Mouse (Mus musculus) gastrocnemius, adult 2 months (tissue): ENCODE results near the gene Foxm1. TPM values are rescaled to one million over a fixed set of nuclear protein-coding genes. Genes with fewer than 3 reads are reported as not detected.
A peak's percentile ranks its signal among the peaks of the same experiment; 100 is the strongest.
"Not testable (repeated sequence)": the region's sequence is repeated elsewhere in the genome, so short reads cannot be mapped to it uniquely, and the experiment has no call there.

ENCODE experiments used
- DNase-seq: peaks from one replicate; pipeline ENCODE4 v3.0.0; 2022
- H3K27ac ChIP-seq: fragments of 200-600 bp; 2 replicates; pipeline ENCODE4 v1.8.1; 2022; ENCODE audit warnings: mild to moderate bottlenecking
- H3K4me3 ChIP-seq: fragments of 200-600 bp; 2 replicates; pipeline ENCODE4 v1.8.1; 2022; ENCODE audit warnings: mild to moderate bottlenecking, moderate library complexity
- CTCF ChIP-seq: fragments of 200-600 bp; IDR thresholded peaks from 2 replicates; pipeline ENCODE4 v1.8.1; 2022; ENCODE audit warnings: antibody characterized with exemption, mild to moderate bottlenecking, moderate library complexity
- intact Hi-C: fragments of 180-260 bp; cut with DNase I; formaldehyde crosslinking; loops from one replicate; pipeline ENCODE4 v1.15.1; 2025
- total RNA-seq, 2 experiments: library from RNA; stranded (reverse); gene quantifications; 2 replicates each; pipeline ENCODE4 v1.2.3; 2021

Foxm1 gene
- total RNA-seq, 2 experiments from 2014 or later: 0.10 to 0.22 TPM

- intact Hi-C loops: no loop called here
- H3K4me3 ChIP-seq: peak overlapping the region; percentile 95
- no peak for DNase-seq
- peak overlapping the region; percentile 89 for H3K27ac ChIP-seq
- TF ChIP-seq CTCF: no peak
Observed at GRCm38 (mm10) chr6:128355201-128355681, 7.5 kb upstream of the Foxm1 start.

- intact Hi-C loops: no loop called here
- H3K27ac ChIP-seq: peak within 1 kb of the TSS; percentile 89
Observed at GRCm38 (mm10) chr6:128355726-128356416, 6.9 kb upstream of the Foxm1 start, which contains the start of gene Tulp3. Tulp3 (minus strand) TSS chr6:128355851.

GRCm38 (mm10) chr6:128358999-128359398, 3.8 kb upstream of the Foxm1 start:
- peak; percentile 66 for DNase-seq
- Histone ChIP-seq H3K27ac (no peak overlapping the region), H3K4me3 (no peak overlapping the region)
- intact Hi-C loops: loop anchor here (1.0 to 2.0 kb wide), 2 partner anchors 41 to 124 kb away; no protein-coding TSS in a partner anchor
- TF ChIP-seq CTCF: peak; percentile 96

More at GRCm38 (mm10) chr6:128355726-128356416, 6.9 kb upstream of the Foxm1 start, which contains the start of gene Tulp3:
- peak within 1 kb of the TSS; percentile 95 for H3K4me3 ChIP-seq
- DNase-seq: peak; percentile 99
- no peak for TF ChIP-seq CTCF

GRCm38 (mm10) chr6:128361901-128362300, 866 bp upstream of the Foxm1 start:
- no peak for DNase-seq
- Histone ChIP-seq H3K4me3 (peak overlapping the region; percentile 95), H3K27ac (peak overlapping the region; percentile 92)
- TF ChIP-seq CTCF: no peak
- intact Hi-C loops: no loop called here

GRCm38 (mm10) chr6:128363007-128363825, 449 bp downstream of the Foxm1 start:
- no peak for DNase-seq
- peak overlapping the region; percentile 95 for H3K4me3 ChIP-seq
- peak overlapping the region; percentile 92 for H3K27ac ChIP-seq
- no peak for TF ChIP-seq CTCF
- intact Hi-C loops: no loop called here

GRCm38 (mm10) chr6:128364721-128365120, 2.0 kb downstream of the Foxm1 start:
- intact Hi-C loops: no loop called here
- Histone ChIP-seq H3K27ac (no peak overlapping the region), H3K4me3 (no peak overlapping the region)
- no peak for DNase-seq
- TF ChIP-seq CTCF: no peak

- no peak for TF ChIP-seq CTCF
- DNase-seq: no peak
- Histone ChIP-seq H3K4me3 (no peak overlapping the region), H3K27ac (no peak overlapping the region)
- intact Hi-C loops: no loop called here
Observed at GRCm38 (mm10) chr6:128366466-128366865, 3.7 kb downstream of the Foxm1 start.

- Histone ChIP-seq H3K4me3 (no peak overlapping the region), H3K27ac (no peak overlapping the region)
- no peak for TF ChIP-seq CTCF
- intact Hi-C loops: no loop called here
- DNase-seq: no peak
Observed at GRCm38 (mm10) chr6:128370040-128370439, 7.3 kb downstream of the Foxm1 start.

GRCm38 (mm10) chr6:128375192-128375591, 12.4 kb downstream of the Foxm1 start, which contains the start of the genes Tex52 and Gm44596:
Tex52 (plus strand) TSS chr6:128375456.
Gm44596 (plus strand) TSS chr6:128375503.
- intact Hi-C loops: no loop called here
- Histone ChIP-seq H3K4me3 (no peak within 1 kb of the TSS), H3K27ac (peak within 1 kb of the TSS; percentile 44)
- peak; percentile 59 for DNase-seq
- TF ChIP-seq CTCF: no peak

GRCm38 (mm10) chr6:128376371-128377085, 13.8 kb downstream of the Foxm1 start:
- intact Hi-C loops: no loop called here
- Histone ChIP-seq H3K4me3 (no peak overlapping the region), H3K27ac (no peak overlapping the region)
- TF ChIP-seq CTCF: no peak
- DNase-seq: no peak

- no peak for DNase-seq
- Histone ChIP-seq H3K4me3 (no peak overlapping the region), H3K27ac (no peak overlapping the region)
- intact Hi-C loops: loop anchor here (2.0 kb wide), 1 partner anchor 31 kb away; no protein-coding TSS in a partner anchor
- TF ChIP-seq CTCF: no peak
Observed at GRCm38 (mm10) chr6:128379636-128380035, 16.9 kb downstream of the Foxm1 start.

- not testable (repeated sequence) for DNase-seq, H3K27ac ChIP-seq, H3K4me3 ChIP-seq
- peak; percentile 41 for TF ChIP-seq CTCF
- intact Hi-C loops: loop anchor here (2.0 kb wide), 1 partner anchor 30 kb away; no protein-coding TSS in a partner anchor
Observed at GRCm38 (mm10) chr6:128380594-128381167, 17.9 kb downstream of the Foxm1 start.
